Mouse (Mus musculus): Measurements from ENCODE around the gene Rgcc. TPM values are rescaled to one million over a fixed set of nuclear protein-coding genes. Genes with fewer than 3 reads are reported as not detected.

Gene Rgcc
- polyA plus RNA-seq, 1 experiment from 2014 or later: 26.3 TPM

DNA sequence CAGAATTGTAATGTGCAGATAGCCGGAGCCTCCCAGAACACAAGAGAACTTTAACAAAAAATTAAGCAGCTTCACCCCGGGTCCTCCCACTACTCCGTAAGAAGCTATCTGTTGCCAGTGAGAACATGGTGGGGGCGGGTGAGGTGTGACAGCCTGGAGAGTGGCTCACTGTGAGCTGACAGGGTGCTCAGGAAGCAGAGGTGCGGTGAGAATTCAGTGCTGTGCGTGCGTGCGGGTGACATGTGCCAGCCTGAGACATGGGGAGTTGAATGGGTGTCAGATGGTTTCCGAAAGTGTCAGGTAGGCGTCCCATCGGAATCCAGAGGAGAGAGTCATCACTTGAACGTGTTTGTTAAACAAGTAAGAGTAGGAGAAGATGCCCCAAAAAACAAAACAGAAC is 62.0 kb downstream of the Rgcc start:
- H3K9me3 ChIP-seq (replicated peaks; ENCODE audit: control insufficient read depth, low read length): no peaks in the 10 kb centered on the region
- no peak overlapping the region for H3K9ac ChIP-seq (ENCODE audit: low read depth, low read length)
- no peak for ATAC-seq (replicated peaks; ENCODE audit: insufficient number of reproducible peaks, low FRiP score, low TSS enrichment)
- no peaks in the 10 kb centered on the region for H3K36me3 ChIP-seq (ENCODE audit: control insufficient read depth, insufficient read depth, low read length)
- H3K4me1 ChIP-seq (ENCODE audit: control insufficient read depth, insufficient read depth, low read length): peaks cover 11% of the 10 kb centered on the region
- H3K4me2 ChIP-seq: no peak overlapping the region; the same call in 1 of the 2 replicates
- no peak overlapping the region for H3K4me3 ChIP-seq (ENCODE audit: low read depth, low read length)
- no peak overlapping the region for H3K27ac ChIP-seq (ENCODE audit: low read depth, low read length)
- H3K27me3 ChIP-seq (ENCODE audit: control insufficient read depth, insufficient read depth, low read length): no peaks in the 10 kb centered on the region
- 56% methylated on average over 12 of the region's 12 CpGs for WGBS (ENCODE audit: insufficient replicate concordance)

Other genes with a start within 250 kb of the Rgcc start
- gene Zfp957, start 54.3 kb downstream of the Rgcc start, polyA plus RNA-seq (2014; fragmentation: Nextera tagmentation; extraction: Ambion mirVana): not detected in 2 replicates
- 22.7 and 27.8 TPM in 2 replicates for gene Naa16, start 89.1 kb upstream of the Rgcc start, polyA plus RNA-seq (2014; fragmentation: Nextera tagmentation; extraction: Ambion mirVana)
- 9.7 and 13.2 TPM in 2 replicates for gene Mtrf1, start 96.1 kb upstream of the Rgcc start, polyA plus RNA-seq (2014; fragmentation: Nextera tagmentation; extraction: Ambion mirVana)
- gene Kbtbd7, start 124.9 kb upstream of the Rgcc start, polyA plus RNA-seq (2014; fragmentation: Nextera tagmentation; extraction: Ambion mirVana): 9.1 and 11.1 TPM in 2 replicates
- gene Kbtbd6, start 150.2 kb upstream of the Rgcc start, polyA plus RNA-seq (2014; fragmentation: Nextera tagmentation; extraction: Ambion mirVana): 2.5 and 3.2 TPM in 2 replicates
- gene Elf1, start 179.5 kb upstream of the Rgcc start, polyA plus RNA-seq (2014; fragmentation: Nextera tagmentation; extraction: Ambion mirVana): 8.3 and 8.6 TPM in 2 replicates
- 35.7 and 38.2 TPM in 2 replicates for gene Wbp4, start 179.9 kb upstream of the Rgcc start, polyA plus RNA-seq (2014; fragmentation: Nextera tagmentation; extraction: Ambion mirVana)